Mouse (Mus musculus): ENCODE data around the gene Col6a5. TPM values are rescaled to one million over a fixed set of nuclear protein-coding genes. Genes with fewer than 3 reads are reported as not detected.

Col6a5 gene
- 0.49 and 0.63 TPM in 2 replicates for polyA plus RNA-seq (2015; fragmentation: Nextera tagmentation; extraction: Ambion mirVana)

GRCm38 (mm10) chr9:105960533-105960932 lies at the start of gene Col6a5:
Gene Col6a5 (minus strand): TSS chr9:105960643.
- Histone ChIP-seq H3K9me3 (ENCODE audit: control insufficient read depth, low read length) (no peaks in the 10 kb centered on the region), H3K4me1 (replicated peaks; ENCODE audit: control insufficient read depth, insufficient read depth, low read length) (peaks cover 13% of the 10 kb centered on the region), H3K27me3 (ENCODE audit: control insufficient read depth, insufficient read depth, low read depth, low read length) (no peaks in the 10 kb centered on the region), H3K4me2 (ENCODE audit: low read depth, low read length) (peak within 1 kb of the TSS; percentile 37), H3K36me3 (ENCODE audit: control insufficient read depth, insufficient read depth, low read length) (no peaks in the 10 kb centered on the region), H3K4me3 (ENCODE audit: low read length) (no peak within 1 kb of the TSS), H3K9ac (ENCODE audit: low read length) (peak within 1 kb of the TSS; percentile 39; the same call in 1 of the 2 replicates), H3K27ac (ENCODE audit: low read length) (no peak within 1 kb of the TSS)
- ATAC-seq (ENCODE audit: low read depth), result peak; percentile 71
- WGBS, result 9% methylated on average over 13 of the region's 13 CpGs

GRCm38 (mm10) chr9:105997955-105998354 lies 37.5 kb upstream of the Col6a5 start:
- WGBS, result 52% methylated on average over 11 of the region's 11 CpGs
- H3K9ac ChIP-seq (ENCODE audit: low read length), result no peak overlapping the region
- no peaks in the 10 kb centered on the region for H3K4me1 ChIP-seq (replicated peaks; ENCODE audit: control insufficient read depth, insufficient read depth, low read length)
- H3K4me2 ChIP-seq (ENCODE audit: low read depth, low read length), result no peak overlapping the region
- H3K4me3 ChIP-seq (ENCODE audit: low read length), result no peak overlapping the region
- no peak overlapping the region for H3K27ac ChIP-seq (ENCODE audit: low read length)
- no peak for ATAC-seq (ENCODE audit: low read depth)
- H3K36me3 ChIP-seq (ENCODE audit: control insufficient read depth, insufficient read depth, low read length), result no peaks in the 10 kb centered on the region
- no peaks in the 10 kb centered on the region for H3K9me3 ChIP-seq (ENCODE audit: control insufficient read depth, low read length)
- H3K27me3 ChIP-seq (ENCODE audit: control insufficient read depth, insufficient read depth, low read depth, low read length), result no peaks in the 10 kb centered on the region

- H3K9me3 ChIP-seq (ENCODE audit: control insufficient read depth, low read length), result no peaks in the 10 kb centered on the region
- no peak overlapping the region for H3K4me2 ChIP-seq (ENCODE audit: low read depth, low read length)
- no peak overlapping the region for H3K4me3 ChIP-seq (ENCODE audit: low read length)
- H3K36me3 ChIP-seq (ENCODE audit: control insufficient read depth, insufficient read depth, low read length), result no peaks in the 10 kb centered on the region
- H3K9ac ChIP-seq (ENCODE audit: low read length), result no peak overlapping the region
- no peaks in the 10 kb centered on the region for H3K27me3 ChIP-seq (ENCODE audit: control insufficient read depth, insufficient read depth, low read depth, low read length)
- H3K4me1 ChIP-seq (replicated peaks; ENCODE audit: control insufficient read depth, insufficient read depth, low read length), result no peaks in the 10 kb centered on the region
- WGBS, result 78% methylated on average over 6 of the region's 6 CpGs
- no peak overlapping the region for H3K27ac ChIP-seq (ENCODE audit: low read length)
- ATAC-seq (ENCODE audit: low read depth), result no peak
Measured at GRCm38 (mm10) chr9:105992425-105992824, 32.0 kb upstream of the Col6a5 start.

DNA sequence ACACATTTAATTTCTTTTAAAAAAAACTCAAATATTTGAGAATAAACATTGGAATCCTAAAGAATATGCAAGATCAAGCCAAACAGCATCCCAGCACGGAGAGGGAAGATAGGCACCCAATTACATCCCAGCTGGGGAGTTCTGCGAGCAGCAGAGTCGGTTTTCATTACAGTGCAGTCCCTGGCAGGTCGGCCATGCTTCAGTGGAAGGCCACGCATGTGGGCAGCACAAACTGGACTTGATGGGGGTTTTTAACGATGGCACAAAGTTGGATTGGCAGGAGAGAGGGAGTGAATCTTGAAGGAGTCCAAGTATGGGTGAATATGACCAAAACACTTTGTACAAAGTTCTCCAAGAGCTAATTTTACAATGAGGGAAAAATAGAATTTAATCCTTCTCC lies 29.7 kb upstream of the Col6a5 start:
- no peak overlapping the region for H3K4me3 ChIP-seq (ENCODE audit: low read length)
- H3K9me3 ChIP-seq (ENCODE audit: control insufficient read depth, low read length), result no peaks in the 10 kb centered on the region
- WGBS, result 66% methylated on average over 6 of the region's 6 CpGs
- H3K36me3 ChIP-seq (ENCODE audit: control insufficient read depth, insufficient read depth, low read length), result no peaks in the 10 kb centered on the region
- H3K4me2 ChIP-seq (ENCODE audit: low read depth, low read length), result no peak overlapping the region
- H3K9ac ChIP-seq (ENCODE audit: low read length), result no peak overlapping the region
- H3K4me1 ChIP-seq (replicated peaks; ENCODE audit: control insufficient read depth, insufficient read depth, low read length), result no peaks in the 10 kb centered on the region
- H3K27ac ChIP-seq (ENCODE audit: low read length), result no peak overlapping the region
- no peak for ATAC-seq (ENCODE audit: low read depth)
- H3K27me3 ChIP-seq (ENCODE audit: control insufficient read depth, insufficient read depth, low read depth, low read length), result no peaks in the 10 kb centered on the region

- Histone ChIP-seq H3K36me3 (ENCODE audit: control insufficient read depth, insufficient read depth, low read length) (no peaks in the 10 kb centered on the region), H3K27ac (ENCODE audit: low read length) (no peak overlapping the region), H3K4me3 (ENCODE audit: low read length) (no peak overlapping the region), H3K9me3 (ENCODE audit: control insufficient read depth, low read length) (no peaks in the 10 kb centered on the region), H3K9ac (ENCODE audit: low read length) (no peak overlapping the region), H3K4me1 (replicated peaks; ENCODE audit: control insufficient read depth, insufficient read depth, low read length) (no peaks in the 10 kb centered on the region), H3K27me3 (ENCODE audit: control insufficient read depth, insufficient read depth, low read depth, low read length) (no peaks in the 10 kb centered on the region), H3K4me2 (ENCODE audit: low read depth, low read length) (no peak overlapping the region)
- ATAC-seq (ENCODE audit: low read depth), result no peak
- 82% methylated on average over 6 of the region's 6 CpGs for WGBS
Measured at GRCm38 (mm10) chr9:105989468-105989867, 29.0 kb upstream of the Col6a5 start.

DNA sequence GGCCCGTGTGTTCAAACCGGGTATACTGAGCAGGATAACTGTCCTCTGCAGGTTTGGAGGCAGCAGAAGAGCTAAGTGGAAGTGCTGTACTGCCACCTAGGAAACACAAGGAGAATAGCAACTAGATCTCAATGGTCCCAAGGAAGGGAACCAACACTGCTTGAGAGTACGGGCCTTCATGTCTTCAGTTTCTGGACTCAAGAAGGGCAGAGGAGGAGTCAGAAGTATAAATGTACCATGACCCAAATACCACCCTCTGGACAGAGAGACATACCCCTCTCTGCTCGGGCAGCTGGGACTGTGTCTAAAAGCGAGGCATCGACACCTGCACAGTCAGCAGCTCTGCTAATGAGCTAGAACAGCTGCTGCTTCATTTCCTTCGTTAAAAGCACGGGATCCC lies 27.7 kb upstream of the Col6a5 start:
- no peak for ATAC-seq (ENCODE audit: low read depth)
- no peak overlapping the region for H3K4me2 ChIP-seq (ENCODE audit: low read depth, low read length)
- no peaks in the 10 kb centered on the region for H3K36me3 ChIP-seq (ENCODE audit: control insufficient read depth, insufficient read depth, low read length)
- no peaks in the 10 kb centered on the region for H3K4me1 ChIP-seq (replicated peaks; ENCODE audit: control insufficient read depth, insufficient read depth, low read length)
- H3K27me3 ChIP-seq (ENCODE audit: control insufficient read depth, insufficient read depth, low read depth, low read length), result no peaks in the 10 kb centered on the region
- H3K9ac ChIP-seq (ENCODE audit: low read length), result no peak overlapping the region
- H3K27ac ChIP-seq (ENCODE audit: low read length), result no peak overlapping the region
- no peaks in the 10 kb centered on the region for H3K9me3 ChIP-seq (ENCODE audit: control insufficient read depth, low read length)
- WGBS, result 56% methylated on average over 8 of the region's 8 CpGs
- H3K4me3 ChIP-seq (ENCODE audit: low read length), result no peak overlapping the region

GRCm38 (mm10) chr9:105984931-105985519 lies 24.6 kb upstream of the Col6a5 start:
- Histone ChIP-seq H3K4me3 (ENCODE audit: low read length) (no peak overlapping the region), H3K4me1 (replicated peaks; ENCODE audit: control insufficient read depth, insufficient read depth, low read length) (no peaks in the 10 kb centered on the region), H3K27ac (ENCODE audit: low read length) (no peak overlapping the region), H3K4me2 (ENCODE audit: low read depth, low read length) (no peak overlapping the region), H3K9ac (ENCODE audit: low read length) (no peak overlapping the region), H3K9me3 (ENCODE audit: control insufficient read depth, low read length) (no peaks in the 10 kb centered on the region), H3K27me3 (ENCODE audit: control insufficient read depth, insufficient read depth, low read depth, low read length) (no peaks in the 10 kb centered on the region), H3K36me3 (ENCODE audit: control insufficient read depth, insufficient read depth, low read length) (no peaks in the 10 kb centered on the region)
- 40% methylated on average over 10 of the region's 10 CpGs for WGBS
- ATAC-seq (ENCODE audit: low read depth), result no peak

DNA sequence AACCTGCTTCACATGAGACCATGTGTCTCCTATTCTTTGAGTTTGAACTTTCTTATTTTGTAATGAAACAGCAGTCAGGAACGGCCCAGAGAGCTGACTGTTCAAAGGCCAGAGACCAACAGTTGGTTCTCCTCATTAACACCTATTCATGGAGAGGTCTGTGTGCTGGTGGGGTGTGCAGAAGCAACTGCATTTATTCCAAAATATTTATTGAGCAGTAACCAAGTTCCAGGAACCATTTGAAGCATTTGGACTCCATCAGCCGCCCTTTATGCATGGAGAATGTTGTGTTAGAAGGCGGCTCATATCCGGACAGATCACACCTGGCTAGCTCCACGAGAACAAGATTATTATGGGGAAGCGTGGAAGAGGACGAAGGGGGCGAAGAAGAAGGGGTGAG lies 18.0 kb upstream of the Col6a5 start:
- ATAC-seq (ENCODE audit: low read depth), result peak; percentile 43
- Histone ChIP-seq H3K4me3 (ENCODE audit: low read length) (no peak overlapping the region), H3K9ac (ENCODE audit: low read length) (no peak overlapping the region), H3K27me3 (ENCODE audit: control insufficient read depth, insufficient read depth, low read depth, low read length) (no peaks in the 10 kb centered on the region), H3K9me3 (ENCODE audit: control insufficient read depth, low read length) (no peaks in the 10 kb centered on the region), H3K4me2 (ENCODE audit: low read depth, low read length) (no peak overlapping the region), H3K27ac (ENCODE audit: low read length) (no peak overlapping the region), H3K36me3 (ENCODE audit: control insufficient read depth, insufficient read depth, low read length) (no peaks in the 10 kb centered on the region), H3K4me1 (replicated peaks; ENCODE audit: control insufficient read depth, insufficient read depth, low read length) (no peaks in the 10 kb centered on the region)
- whole genome bisulfite sequencing, result 71% methylated on average over 8 of the region's 8 CpGs

DNA sequence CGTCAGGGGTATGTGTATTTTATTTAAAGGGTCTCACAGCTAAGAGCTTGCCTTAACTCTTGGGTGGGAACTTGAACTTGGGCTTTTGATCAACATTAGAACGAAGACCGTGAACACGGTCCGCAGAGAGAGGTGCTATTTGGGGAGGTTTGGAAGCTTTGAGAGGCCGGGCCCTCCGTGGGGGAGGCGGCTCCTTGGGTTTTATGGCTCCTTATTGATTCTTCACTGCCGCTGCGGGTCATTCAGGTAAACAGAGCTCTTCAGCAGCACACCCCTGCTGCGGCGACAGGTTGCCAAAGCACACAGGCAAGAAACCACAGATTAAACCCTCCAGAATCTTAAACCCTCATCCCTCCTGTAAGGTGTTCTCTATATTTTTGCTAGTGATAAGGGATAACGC lies 16.4 kb upstream of the Col6a5 start:
- H3K4me2 ChIP-seq (ENCODE audit: low read depth, low read length), result peak overlapping the region; percentile 4; the same call in 1 of the 2 replicates
- H3K27ac ChIP-seq (ENCODE audit: low read length), result no peak overlapping the region

DNA sequence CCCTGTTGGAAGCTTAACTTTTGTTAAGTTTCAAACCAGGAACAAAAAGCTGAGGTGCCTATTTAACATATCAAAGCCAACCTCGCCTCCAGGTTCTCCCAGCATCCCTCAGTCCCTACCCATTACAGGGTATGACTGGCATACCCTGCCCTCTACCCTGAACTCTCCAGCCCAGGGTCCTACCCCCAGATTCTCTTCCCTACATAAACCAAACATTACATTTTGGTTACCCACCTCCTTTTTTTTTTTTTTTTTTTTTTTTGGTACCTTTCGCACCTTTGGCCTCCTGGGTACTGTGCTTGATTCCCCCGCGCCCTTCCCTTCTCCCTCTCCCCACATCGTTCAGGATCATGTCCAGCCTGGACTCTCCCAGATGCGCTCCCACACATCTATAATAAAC lies 15.9 kb upstream of the Col6a5 start:
- no peak overlapping the region for H3K4me3 ChIP-seq (ENCODE audit: low read length)
- WGBS, result 40% methylated on average over 6 of the region's 6 CpGs
- H3K36me3 ChIP-seq (ENCODE audit: control insufficient read depth, insufficient read depth, low read length), result no peaks in the 10 kb centered on the region
- H3K9ac ChIP-seq (ENCODE audit: low read length), result no peak overlapping the region
- H3K4me1 ChIP-seq (replicated peaks; ENCODE audit: control insufficient read depth, insufficient read depth, low read length), result no peaks in the 10 kb centered on the region
- H3K4me2 ChIP-seq (ENCODE audit: low read depth, low read length), result no peak overlapping the region
- H3K27ac ChIP-seq (ENCODE audit: low read length), result no peak overlapping the region
- no peaks in the 10 kb centered on the region for H3K27me3 ChIP-seq (ENCODE audit: control insufficient read depth, insufficient read depth, low read depth, low read length)
- no peak for ATAC-seq (ENCODE audit: low read depth)
- H3K9me3 ChIP-seq (ENCODE audit: control insufficient read depth, low read length), result no peaks in the 10 kb centered on the region

More for the DNA sequence above, 16.4 kb upstream of the Col6a5 start:
- Histone ChIP-seq H3K4me3 (ENCODE audit: low read length) (no peak overlapping the region), H3K36me3 (ENCODE audit: control insufficient read depth, insufficient read depth, low read length) (no peaks in the 10 kb centered on the region), H3K9ac (ENCODE audit: low read length) (no peak overlapping the region), H3K27me3 (ENCODE audit: control insufficient read depth, insufficient read depth, low read depth, low read length) (no peaks in the 10 kb centered on the region), H3K9me3 (ENCODE audit: control insufficient read depth, low read length) (no peaks in the 10 kb centered on the region), H3K4me1 (replicated peaks; ENCODE audit: control insufficient read depth, insufficient read depth, low read length) (no peaks in the 10 kb centered on the region)
- no peak for ATAC-seq (ENCODE audit: low read depth)
- 17% methylated on average over 13 of the region's 13 CpGs for WGBS

Measured in lung, embryonic 16.5 days (tissue).